Mouse (Mus musculus) A20 (cell line): Measurements from ENCODE around the gene Shoc2.
A peak's percentile ranks its signal among the peaks of the same experiment; 100 is the strongest.

Source experiments
- DNase-seq: peaks from one replicate; pipeline ENCODE4 v3.0.0-alpha.2; 2011; ENCODE audit warnings: low read depth, low spot score

Shoc2 gene

DNA sequence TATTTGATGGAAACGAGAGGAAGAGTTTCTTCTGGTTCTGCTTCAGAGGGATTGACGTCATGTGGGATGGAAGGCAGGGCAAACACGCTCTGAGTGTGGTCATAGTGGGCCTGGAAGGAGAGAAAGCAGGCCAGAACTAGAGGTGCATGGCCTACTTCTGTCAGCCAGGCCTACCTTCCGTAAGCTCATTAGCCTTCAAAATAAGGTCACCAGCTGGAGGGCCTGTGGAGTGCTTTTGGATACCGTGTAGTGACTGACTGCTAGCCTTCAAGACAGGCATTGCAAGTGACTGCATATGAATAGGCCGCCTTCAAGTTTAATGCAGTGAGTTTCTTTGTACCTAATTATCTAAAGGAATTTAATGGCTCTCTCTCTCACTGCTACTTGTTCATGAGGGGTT is 91.0 kb downstream of the Shoc2 start:
- no peak for DNase-seq

DNA sequence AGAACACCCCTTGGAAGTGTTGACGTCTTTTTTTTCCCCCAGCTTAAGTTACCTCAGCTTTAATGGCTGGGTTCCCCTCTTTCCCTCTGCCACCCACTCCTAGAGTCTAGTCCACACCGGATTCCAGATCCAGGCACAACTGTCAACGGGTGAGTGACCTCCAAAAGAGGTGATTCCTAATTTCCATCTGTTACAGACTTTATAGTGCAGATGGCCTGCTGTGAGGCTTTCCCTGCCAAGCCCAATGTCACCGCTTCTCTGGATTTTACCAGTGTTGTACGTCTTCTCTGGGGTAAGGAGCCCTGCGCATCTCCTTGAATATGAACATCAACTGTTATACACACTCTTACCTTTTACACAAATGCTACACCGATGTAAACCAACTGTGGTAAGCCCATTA is 95.3 kb downstream of the Shoc2 start:
- DNase-seq: no peak

DNA sequence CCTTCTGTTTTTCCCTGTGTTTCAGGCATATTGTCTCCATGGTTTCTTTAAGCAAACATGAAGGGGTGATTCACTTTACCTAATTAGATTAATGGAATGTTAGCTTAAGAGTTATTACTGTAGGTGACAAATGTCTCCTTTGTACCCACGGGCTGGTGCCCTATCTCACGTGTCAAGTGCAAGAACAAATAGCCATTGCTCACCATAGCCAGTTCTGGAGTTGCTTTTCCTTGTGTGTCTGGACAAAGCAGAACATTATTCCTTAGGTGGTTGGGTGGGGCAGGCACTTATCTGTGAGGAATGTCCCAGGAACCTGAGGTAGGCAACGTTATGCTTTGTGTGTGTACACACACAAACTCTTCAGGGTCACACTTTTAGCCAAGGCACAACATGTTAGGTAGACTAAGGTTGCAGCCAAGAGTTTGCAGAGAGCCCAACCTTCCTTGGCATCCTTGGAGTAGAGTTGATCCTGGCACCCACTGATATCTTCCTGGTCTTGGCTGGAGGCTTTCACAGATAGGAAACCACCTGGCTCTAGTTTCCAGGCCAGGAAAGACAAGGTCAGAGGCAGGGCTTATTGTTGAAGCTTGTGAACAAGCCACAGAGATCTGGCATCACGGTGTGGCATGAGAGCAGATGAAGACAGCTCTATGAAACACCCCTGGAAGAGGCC is 96.4 kb downstream of the Shoc2 start:
- no peak for DNase-seq

- peak; percentile 10 for DNase-seq
These were observed 96.9 kb downstream of the Shoc2 start for GRCm38 (mm10) chr19:54041029-54041367.

- DNase-seq: no peak
These were observed 99.7 kb downstream of the Shoc2 start, which contains the start of gene Adra2a for GRCm38 (mm10) chr19:54043851-54044250. TSS of gene Adra2a (plus strand) at chr19:54044151.

DNA sequence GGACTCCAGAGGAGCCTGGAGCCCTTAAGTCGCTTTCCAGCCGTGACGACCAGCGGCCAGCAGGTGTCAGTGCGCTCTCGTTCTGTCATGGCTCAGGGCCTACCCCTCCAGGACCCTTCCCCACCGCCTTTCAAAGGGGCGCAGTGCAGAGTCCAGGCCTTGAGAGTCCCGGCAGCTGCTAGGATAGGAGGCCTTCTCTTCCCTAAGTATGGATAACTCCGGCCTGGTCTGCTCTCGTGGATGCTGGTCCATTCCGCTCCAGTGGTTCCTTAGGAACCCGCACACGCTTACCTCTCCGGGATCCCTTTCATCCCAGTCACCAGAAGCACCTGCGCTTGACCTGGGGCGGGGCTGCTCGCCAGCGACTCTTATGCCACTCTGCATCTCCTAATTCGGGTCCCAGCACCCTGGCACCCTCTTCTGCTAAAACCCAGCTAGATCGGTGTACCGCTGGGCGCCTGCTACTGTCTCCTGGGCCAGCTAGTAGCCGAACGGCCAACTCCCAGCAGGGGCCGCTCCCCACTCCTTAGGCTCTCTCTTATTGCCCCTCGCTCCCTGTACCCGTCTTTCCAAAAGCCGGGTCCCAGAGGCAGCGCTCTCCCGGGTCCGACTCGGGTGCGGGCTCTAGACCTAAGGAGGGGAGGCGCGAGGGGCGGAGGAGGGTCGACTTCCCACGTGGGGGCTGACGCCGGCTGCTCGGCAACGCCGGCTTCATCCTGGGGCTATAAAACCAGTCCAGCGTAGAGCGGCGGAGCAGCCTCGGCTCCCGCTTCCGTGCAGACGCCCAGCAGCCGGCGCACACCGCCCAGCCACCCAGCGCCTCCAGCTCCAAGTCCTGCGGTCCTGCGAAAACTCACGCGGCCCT is 100.6 kb downstream of the Shoc2 start:
- no peak for DNase-seq

DNA sequence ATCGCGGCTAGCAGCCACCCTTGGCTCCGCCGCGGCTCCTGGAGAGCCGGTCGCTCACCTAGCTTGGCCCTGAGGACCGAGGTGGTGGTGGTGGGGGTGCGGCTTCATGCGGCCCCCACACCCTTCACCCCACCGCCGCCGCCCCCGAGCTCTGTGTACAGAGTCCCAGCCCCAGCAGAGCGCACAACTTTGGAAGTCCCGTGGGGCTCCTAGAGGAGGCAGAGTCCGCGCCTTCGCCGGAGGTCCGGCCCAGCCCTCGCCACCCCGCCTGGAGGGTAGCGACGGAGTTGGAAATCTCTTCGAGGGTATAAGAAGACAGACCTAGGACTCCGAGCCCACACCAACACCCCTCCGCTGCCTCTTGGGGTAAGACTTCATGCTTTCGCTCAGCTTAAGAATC is 101.3 kb downstream of the Shoc2 start:
- no peak for DNase-seq

- DNase-seq: no peak
These were observed 102.0 kb downstream of the Shoc2 start for GRCm38 (mm10) chr19:54045931-54046683.

DNA sequence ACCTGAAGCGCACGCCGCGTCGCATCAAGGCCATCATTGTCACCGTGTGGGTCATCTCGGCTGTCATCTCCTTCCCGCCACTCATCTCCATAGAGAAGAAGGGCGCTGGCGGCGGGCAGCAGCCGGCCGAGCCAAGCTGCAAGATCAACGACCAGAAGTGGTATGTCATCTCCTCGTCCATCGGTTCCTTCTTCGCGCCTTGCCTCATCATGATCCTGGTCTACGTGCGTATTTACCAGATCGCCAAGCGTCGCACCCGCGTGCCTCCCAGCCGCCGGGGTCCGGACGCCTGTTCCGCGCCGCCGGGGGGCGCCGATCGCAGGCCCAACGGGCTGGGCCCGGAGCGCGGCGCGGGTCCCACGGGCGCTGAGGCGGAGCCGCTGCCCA is 102.6 kb downstream of the Shoc2 start:
- no peak for DNase-seq

DNA sequence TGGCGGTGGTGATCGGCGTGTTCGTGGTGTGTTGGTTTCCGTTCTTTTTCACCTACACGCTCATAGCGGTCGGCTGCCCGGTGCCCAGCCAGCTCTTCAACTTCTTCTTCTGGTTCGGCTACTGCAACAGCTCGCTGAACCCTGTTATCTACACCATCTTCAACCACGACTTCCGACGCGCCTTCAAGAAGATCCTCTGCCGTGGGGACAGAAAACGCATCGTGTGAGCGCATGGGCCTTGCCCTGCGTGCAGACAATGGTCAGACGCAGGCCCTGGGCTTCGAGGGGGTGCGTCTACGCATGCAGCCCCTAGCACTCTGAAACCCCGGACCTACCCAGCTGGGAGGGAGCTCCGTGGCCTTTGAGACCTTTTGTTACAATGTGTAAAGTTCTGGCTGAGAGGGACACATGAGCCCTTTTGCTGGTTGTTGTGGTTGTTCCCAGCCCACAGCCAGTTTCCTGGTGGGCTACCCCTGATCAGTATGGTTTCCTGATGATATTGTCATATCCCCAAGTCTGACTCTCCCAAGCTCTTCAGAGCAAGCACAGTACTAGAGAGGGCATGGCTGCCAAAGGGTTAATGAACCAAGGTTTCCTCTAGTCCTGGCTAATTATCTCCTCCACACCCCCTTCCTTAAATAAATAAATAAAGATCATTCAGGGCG is 103.4 kb downstream of the Shoc2 start:
- no peak for DNase-seq

- DNase-seq: no peak
These were observed 104.2 kb downstream of the Shoc2 start for GRCm38 (mm10) chr19:54048161-54048885.

DNA sequence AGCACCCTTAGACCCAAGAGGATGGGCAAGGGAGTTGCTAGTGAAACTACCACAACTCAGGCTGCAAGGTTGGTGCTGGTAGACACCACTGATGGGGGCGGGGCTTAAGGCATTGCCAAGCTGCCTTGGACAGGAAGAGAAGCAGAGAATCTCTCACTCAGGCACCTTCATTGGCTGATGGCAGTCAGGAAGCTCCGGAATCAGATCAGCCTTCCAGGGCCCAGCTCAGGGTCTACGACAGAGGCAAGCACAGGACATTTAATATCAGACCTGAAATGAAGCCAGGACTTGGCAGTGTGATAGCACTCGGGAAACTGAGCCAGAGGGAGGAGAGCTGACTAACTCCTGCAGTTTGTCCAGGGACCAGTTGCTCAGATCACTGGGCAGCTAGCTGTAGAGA is 107.5 kb downstream of the Shoc2 start:
- no peak for DNase-seq

DNA sequence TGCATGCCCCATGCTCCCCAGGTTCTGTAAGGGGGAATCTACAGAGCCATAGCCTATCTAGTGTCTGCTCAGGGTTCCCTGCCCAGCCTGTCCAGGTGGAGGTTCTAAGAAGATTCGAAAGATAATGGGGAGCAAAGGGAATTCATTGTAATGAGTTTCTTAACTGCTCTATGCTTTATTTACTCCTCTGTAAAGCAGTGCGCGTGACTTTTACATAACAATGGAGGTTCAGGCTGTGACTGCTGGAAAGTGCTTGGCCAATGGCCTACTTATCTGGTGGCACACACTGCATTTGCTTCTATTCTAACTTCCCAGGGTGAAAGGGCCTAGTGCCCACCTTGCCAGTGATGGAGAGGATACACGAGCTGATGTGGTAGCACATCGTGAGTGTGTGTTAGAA is 111.7 kb downstream of the Shoc2 start:
- no peak for DNase-seq

GRCm38 (mm10) chr19:54068447-54068846 is 124.3 kb downstream of the Shoc2 start:
- no peak for DNase-seq

GRCm38 (mm10) chr19:54070521-54070920 is 126.4 kb downstream of the Shoc2 start:
- no peak for DNase-seq

- no peak for DNase-seq
These were observed 128.2 kb downstream of the Shoc2 start for GRCm38 (mm10) chr19:54072233-54072800.

- DNase-seq: no peak
These were observed 132.6 kb downstream of the Shoc2 start for GRCm38 (mm10) chr19:54076362-54077349.

GRCm38 (mm10) chr19:54081303-54081702 is 137.2 kb downstream of the Shoc2 start:
- DNase-seq: no peak

GRCm38 (mm10) chr19:54081716-54082165 is 137.6 kb downstream of the Shoc2 start:
- DNase-seq: no peak
